Mouse (Mus musculus) CD4-positive, CD25-positive, alpha-beta regulatory T cell, adult 2 months (primary cell): ENCODE data around the gene Bscl2.
"Not testable (repeated sequence)": the region's sequence is repeated elsewhere in the genome, so short reads cannot be mapped to it uniquely, and the experiment has no call there.

Source experiments
- DNase-seq: peaks from one replicate; pipeline ENCODE4 v3.0.0-alpha.2; 2012; ENCODE audit warnings: low read depth, low spot score

Gene Bscl2

GRCm38 (mm10) chr19:8871267-8872186 is 34.3 kb downstream of the Bscl2 start, which contains the start of gene Ubxn1:
Gene Ubxn1 (plus strand): TSS chr19:8871496.
- DNase-seq, result peak; percentile 95

DNA sequence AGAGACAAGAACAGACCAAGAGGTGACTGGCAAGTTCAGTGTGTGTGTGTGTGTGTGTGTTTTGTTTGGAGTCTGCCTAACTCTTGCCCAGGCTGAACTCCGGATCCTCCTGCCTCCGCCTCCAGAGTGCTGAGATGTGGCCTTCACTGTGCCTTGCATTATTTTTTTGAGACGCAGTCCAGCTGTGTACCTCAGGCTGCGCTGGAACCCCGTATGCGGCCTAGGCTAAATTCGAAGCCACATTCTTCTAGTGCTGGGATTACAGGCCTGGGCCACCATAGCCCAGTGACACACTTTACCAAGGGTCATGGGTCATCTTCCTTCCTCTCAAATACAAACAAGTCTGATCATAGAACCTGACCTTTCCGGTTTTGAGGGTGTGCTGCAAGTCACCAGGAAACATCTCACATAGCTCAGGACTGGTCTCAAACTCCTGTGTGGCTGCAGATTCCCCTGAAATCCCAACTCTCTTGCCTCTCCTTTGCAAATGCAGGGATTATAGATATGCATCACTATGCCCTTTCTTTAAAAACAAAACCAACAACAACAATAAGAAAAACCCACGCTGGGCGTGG is 35.1 kb downstream of the Bscl2 start:
- DNase-seq, result no peak

DNA sequence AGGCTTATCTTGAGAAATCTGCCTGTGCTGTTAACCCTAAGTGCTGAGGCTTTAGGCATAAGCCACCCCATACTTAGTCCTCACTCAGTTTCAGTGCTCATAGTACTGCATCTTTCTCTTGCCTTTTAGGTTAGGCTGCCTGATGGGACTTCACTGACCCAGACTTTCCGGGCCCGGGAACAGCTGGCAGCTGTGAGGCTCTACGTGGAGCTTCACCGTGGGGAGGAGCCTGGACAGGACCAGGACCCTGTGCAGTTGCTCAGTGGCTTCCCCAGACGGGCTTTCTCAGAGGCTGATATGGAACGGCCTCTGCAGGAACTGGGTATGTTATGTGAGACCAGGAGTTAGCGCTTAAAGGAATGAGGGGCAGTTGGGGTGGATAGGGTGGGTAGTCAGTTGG is 37.8 kb downstream of the Bscl2 start:
- no peak for DNase-seq

DNA sequence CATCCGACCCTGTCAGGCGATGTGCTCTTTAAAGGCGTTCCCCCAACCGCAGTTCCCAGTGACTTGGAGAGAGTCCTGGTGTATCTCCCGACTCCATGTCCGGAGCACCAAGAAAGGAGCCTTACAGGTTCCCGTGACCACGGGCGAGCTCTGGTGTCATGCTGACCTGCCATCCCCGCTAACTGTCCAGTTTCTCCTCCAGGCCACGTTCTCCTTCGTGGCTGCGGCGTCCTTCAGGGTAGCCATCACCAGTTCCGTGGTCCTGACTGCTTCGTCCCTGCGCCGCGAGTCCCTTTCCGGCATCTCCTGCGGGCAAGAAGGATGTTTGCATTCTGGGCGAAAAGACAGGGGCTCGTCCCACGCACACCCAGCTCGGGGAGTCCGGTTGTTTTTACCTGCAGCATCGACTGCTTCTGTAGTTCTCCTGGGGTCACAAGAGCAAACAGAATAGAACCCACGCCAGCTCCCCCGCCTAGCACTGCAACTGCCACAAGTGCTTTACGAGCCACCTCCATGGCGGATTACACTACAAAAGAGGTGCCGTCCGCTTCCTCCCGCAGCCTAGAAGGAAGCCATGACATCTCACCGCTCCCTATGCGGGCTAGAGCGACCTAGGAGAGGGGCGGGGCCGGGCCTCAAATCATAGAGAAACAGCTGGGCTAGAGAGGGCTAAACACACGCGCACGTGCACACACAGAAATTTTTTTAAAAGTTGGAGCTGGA is 43.2 kb downstream of the Bscl2 start, which contains the start of gene Uqcc3:
Gene Uqcc3 (minus strand): TSS at position 613 of the 723 bp plus-strand sequence.
- DNase-seq, result peak; percentile 92

DNA sequence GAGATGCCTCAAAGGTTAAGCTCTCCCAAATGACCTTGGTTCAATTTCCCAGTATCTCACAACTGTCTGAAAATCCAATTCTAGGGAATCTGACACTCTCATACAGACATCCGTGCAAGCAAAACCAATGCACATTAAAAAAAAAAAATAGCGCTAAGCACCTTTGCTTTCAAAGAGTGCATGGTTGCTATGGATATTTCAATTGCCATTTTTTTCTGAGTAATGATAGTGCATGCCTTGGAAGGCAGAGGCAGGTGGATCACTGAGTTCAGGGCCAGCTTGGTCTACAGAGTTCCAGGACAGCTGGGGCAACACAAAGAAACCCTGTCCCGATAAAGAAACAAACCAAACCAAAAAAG is 43.7 kb downstream of the Bscl2 start:
- DNase-seq, result no peak

- no peak for DNase-seq
Observed at GRCm38 (mm10) chr19:8883616-8884015, 46.3 kb downstream of the Bscl2 start, which contains the start of the genes Lbhd1 and Gm49403. Gene Lbhd1 (plus strand): TSS chr19:8883732. Gene Gm49403 (plus strand): TSS chr19:8883930.

DNA sequence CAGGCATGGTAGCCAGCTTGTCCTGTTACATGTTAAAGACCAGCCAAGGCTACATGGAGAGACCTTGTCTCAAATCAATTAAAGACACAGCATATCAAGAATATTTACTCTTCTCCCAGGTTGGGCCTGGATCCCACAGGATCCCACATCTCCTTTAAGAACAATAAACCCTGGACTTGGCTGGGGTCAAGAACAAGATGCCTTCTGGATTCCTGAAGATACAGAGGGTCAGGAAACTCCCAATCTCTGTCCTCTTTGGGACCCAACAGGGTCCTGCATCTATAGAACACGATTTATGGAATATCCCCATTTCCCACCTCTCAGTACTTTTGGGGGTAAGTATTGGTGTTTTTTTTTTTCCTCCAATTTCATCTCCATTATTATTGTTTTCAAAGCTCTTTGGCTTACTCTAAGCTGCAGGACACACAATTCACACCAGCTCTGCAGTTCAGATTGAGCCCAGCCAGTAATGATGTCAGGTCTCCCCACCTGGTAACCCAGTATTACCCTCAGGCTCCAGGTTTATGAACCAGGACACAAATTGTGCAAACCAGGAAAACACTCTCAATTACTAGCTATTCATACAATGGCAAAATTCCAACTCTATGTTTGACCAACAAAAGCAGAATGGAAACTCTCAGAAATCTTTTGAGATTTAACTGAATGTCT is 49.8 kb downstream of the Bscl2 start:
- DNase-seq, result no peak

GRCm38 (mm10) chr19:8887585-8888463 is 50.6 kb downstream of the Bscl2 start:
- DNase-seq, result peak; percentile 20

DNA sequence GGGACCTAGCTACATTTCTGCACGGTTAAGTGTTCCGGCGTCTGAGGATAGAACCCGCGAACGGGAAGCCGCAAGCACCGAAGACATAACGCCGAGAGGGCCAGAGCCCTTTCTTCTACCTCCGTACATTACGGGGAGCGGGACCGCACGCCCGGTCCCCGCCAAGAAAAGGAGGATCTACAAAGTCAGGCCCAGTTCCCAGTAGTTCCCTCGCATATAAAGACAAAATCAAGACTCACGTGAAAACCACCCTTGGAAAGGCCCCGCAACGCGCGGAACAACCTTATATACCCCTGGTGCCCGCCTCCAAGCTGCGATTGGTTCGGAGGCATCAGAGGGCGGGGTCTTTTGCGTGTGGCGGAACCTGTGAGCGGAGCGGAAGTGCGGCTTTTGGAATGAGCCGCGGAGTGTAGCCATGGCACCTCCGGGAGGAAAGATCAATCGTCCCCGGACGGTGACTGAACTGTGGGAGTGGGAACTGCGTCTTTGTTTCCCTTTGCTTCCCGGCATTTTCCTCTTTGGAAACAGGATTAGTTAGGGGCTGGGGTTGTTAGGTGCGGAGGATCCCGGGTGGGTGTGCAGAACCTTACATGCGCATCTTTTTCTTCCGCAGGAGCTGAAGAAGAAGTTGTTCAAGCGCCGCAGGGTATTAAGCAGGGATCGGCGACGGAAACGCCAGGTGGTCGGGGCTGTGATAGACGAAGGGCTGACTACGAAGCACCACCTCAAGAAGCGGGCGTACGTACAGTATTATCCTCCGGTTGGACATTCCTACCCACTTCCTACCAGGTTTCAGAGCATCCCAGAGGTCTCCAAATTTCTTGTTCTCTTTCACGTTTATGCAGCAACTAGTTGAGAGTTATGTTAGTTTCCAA is 51.5 kb downstream of the Bscl2 start, which contains the start of the genes 1810009A15Rik and Gm49416:
Gene 1810009A15Rik (plus strand): TSS at position 343 of the 875 bp plus-strand sequence.
Gene Gm49416 (plus strand): TSS at position 416 of the 875 bp plus-strand sequence.
- peak; percentile 97 for DNase-seq

DNA sequence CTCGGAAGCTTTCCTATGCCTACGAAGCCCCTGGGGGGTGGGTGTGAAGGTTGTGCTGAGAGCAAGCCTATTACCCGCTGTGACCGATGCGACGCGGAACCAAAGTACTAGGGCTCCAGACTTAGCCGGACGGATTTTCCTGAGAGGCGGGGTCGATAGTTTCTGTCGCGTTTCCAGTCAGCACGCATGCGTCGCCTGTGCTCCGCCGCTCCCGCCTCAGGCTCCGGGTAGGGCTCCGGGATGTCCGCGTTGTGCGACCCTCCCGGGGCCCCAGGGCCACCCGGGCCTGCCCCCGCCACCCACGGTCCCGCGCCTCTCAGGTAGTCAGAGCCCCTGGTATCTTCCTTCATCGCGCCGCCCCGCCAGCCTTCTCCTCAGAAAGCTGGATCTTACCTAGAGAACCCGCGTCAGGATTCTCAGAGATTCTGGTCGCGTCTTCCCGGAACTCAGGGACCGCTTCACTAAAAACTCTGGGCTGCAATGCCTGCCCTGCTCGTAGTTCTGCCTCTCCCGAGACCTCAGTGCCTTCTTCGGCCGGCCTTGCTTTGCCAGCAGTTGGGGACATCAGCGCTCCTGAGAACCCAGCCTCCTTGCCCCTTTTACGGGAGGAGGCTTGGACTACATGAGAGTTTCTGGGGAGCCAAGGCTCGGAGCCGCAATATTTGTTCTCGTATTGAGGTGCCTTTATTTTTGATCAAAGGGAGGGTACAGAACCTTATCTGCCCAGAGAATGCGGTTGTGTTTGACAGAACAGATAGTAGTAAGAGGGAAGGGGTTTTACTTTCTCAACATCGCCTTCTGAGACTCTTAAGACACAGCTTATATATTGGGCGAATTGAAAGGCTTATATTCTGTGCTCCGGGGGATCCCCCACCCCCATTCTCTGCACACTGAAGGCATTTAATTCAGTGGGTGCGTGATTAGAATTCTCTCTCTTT is 55.8 kb downstream of the Bscl2 start, which contains the start of gene Ints5:
Gene Ints5 (plus strand): TSS at position 177 of the 938 bp plus-strand sequence.
- peak; percentile 91 for DNase-seq

GRCm38 (mm10) chr19:8895397-8895960 is 58.2 kb downstream of the Bscl2 start:
- DNase-seq, result no peak

- not testable (repeated sequence) for DNase-seq
Observed at GRCm38 (mm10) chr19:8896231-8896630, 59.0 kb downstream of the Bscl2 start.

DNA sequence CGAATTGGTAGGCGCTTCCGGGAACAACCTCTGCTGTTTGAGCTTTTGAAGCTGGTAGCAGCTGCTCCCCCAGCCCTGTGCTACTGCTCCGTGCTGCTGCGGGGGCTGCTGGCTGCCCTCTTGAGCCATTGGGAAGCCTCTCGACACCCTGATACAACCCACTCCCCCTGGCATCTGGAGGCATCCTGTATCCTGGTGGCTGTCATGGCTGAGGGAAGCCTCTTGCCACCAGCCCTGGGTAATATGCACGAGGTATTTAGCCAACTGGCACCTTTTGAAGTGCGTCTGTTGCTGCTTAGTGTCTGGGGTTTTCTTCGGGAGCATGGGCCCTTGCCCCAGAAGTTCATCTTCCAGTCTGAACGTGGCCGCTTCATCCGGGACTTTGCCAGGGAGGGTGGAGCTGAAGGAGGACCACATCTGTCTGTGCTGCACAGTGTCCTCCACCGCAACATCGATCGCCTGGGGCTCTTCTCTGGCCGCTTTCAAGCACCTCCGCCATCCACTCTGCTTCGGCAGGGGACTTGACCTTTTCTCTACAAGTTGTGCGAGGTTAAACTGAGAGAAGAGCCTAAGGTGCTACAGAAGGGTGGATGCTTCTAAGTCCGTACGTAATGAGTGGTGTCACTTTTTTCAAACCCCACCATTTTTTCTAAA is 60.1 kb downstream of the Bscl2 start:
- DNase-seq, result peak; percentile 30

DNA sequence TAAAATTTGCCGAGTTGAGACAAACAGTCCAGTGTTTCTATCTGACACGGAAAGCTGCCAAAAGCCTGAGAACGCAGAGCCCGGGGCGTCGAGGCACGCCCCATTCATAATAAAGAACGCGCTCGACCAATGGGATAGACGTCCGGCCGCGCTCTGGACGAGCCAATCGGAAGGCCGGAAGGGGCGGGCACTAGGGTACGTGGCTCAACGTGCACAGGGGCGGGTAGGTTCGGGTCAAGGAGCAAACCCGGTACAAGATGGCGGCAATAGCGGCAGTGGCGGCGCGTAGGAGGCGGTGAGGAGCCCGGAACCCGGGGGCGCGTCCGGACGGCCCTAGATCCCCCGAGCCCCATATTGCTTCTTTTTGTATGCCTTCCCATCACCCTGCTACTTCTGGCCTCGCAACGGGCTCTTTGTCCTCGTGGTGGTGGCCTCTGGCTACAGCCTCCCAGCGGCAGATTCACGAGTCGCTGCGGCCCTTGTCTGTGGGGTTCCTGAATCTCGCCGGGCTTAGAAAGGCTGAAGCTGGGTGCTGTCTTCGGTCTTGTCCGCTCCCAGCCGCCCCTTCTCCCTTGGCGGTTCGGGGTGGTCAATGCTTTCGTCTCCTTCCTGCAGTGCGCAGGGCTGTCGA is 60.7 kb downstream of the Bscl2 start, which contains the start of gene Ganab:
Gene Ganab (plus strand): TSS at position 207 of the 631 bp plus-strand sequence.
- DNase-seq, result peak; percentile 97
